Mouse (Mus musculus): ENCODE results near the gene Samd4b.

Samd4b gene

GRCm38 (mm10) chr7:28495426-28495825 lies 102.5 kb downstream of the Samd4b start:
- no peak for DNase-seq (ENCODE audit: low spot score)

GRCm38 (mm10) chr7:28492310-28492709 lies 105.6 kb downstream of the Samd4b start:
- no peak for DNase-seq (ENCODE audit: low spot score)

- DNase-seq (ENCODE audit: low spot score): no peak
These were observed 107.0 kb downstream of the Samd4b start for GRCm38 (mm10) chr7:28490903-28491302.

GRCm38 (mm10) chr7:28490410-28490809 lies 107.5 kb downstream of the Samd4b start:
- DNase-seq (ENCODE audit: low spot score): peak; percentile 59

- DNase-seq (ENCODE audit: low spot score): no peak
These were observed 109.9 kb downstream of the Samd4b start for GRCm38 (mm10) chr7:28488030-28488491.

GRCm38 (mm10) chr7:28484192-28484591 lies 113.8 kb downstream of the Samd4b start:
- DNase-seq (ENCODE audit: low spot score): no peak

- no peak for DNase-seq (ENCODE audit: low spot score)
These were observed 115.1 kb downstream of the Samd4b start for GRCm38 (mm10) chr7:28482854-28483253.

GRCm38 (mm10) chr7:28478854-28479253 lies 119.1 kb downstream of the Samd4b start:
- peak; percentile 49 for DNase-seq (ENCODE audit: low spot score)

GRCm38 (mm10) chr7:28477363-28477762 lies 120.6 kb downstream of the Samd4b start:
- DNase-seq (ENCODE audit: low spot score): no peak

- no peak for DNase-seq (ENCODE audit: low spot score)
These were observed 121.8 kb downstream of the Samd4b start for GRCm38 (mm10) chr7:28476191-28476590.

- DNase-seq (ENCODE audit: low spot score): peak; percentile 75
These were observed 130.7 kb downstream of the Samd4b start for GRCm38 (mm10) chr7:28467213-28467751.

GRCm38 (mm10) chr7:28466721-28467212 lies 131.2 kb downstream of the Samd4b start:
- DNase-seq (ENCODE audit: low spot score): no peak

- peak; percentile 78 for DNase-seq (ENCODE audit: low spot score)
These were observed 133.3 kb downstream of the Samd4b start for GRCm38 (mm10) chr7:28464416-28465212.

- DNase-seq (ENCODE audit: low spot score): no peak
These were observed 135.2 kb downstream of the Samd4b start for GRCm38 (mm10) chr7:28462769-28463168.

- no peak for DNase-seq (ENCODE audit: low spot score)
These were observed 137.6 kb downstream of the Samd4b start for GRCm38 (mm10) chr7:28460361-28460760.

GRCm38 (mm10) chr7:28452361-28453005 lies 145.5 kb downstream of the Samd4b start:
- DNase-seq (ENCODE audit: low spot score): no peak

GRCm38 (mm10) chr7:28451531-28452360 lies 146.2 kb downstream of the Samd4b start, which contains the start of gene Lrfn1:
TSS of gene Lrfn1 (plus strand) at chr7:28451980.
- peak; percentile 52 for DNase-seq (ENCODE audit: low spot score)

- DNase-seq (ENCODE audit: low spot score): no peak
These were observed 149.8 kb downstream of the Samd4b start for GRCm38 (mm10) chr7:28447865-28448820.

- no peak for DNase-seq (ENCODE audit: low spot score)
These were observed 150.7 kb downstream of the Samd4b start for GRCm38 (mm10) chr7:28447101-28447830.

- DNase-seq (ENCODE audit: low spot score): peak; percentile 94
These were observed 151.5 kb downstream of the Samd4b start for GRCm38 (mm10) chr7:28446446-28446845.
